ENCODE assay signal across 8 mouse cellular contexts in the genomic region with DNA sequence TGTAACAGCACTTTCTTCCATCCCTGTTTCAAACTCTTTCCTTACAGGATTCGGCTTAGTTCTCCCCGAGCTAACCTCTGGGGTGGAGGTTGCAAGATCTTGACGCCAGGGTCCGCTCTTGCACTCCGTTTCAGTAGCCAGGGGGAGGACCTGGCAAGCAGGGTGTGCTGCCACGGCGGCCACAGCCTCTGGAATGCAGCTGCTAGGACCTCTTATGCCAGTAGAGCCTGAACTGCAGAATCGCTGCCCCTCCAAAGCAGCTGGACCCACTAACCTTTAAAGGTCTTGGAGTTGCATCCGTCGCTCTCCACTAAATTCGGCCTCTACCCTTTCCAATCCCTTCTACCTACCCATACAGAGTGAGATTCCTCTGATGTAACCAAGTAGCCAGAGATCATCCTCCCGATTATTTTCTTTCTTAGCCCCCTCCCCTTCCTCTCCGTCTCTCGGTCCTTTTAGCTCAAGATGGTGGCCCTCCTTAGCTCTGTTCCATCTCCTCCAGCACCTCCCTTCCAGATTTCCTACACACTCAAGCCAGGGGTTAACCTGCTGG. TPM values are rescaled to one million over a fixed set of nuclear protein-coding genes. Genes with fewer than 3 reads are reported as not detected.
A peak's percentile ranks its signal among the peaks of the same experiment; 100 is the strongest.
DNase-seq lines count a peak whose midpoint lies in the region; ATAC-seq lines count a peak whose summit lies in the region.

No protein-coding gene starts in this region.

- no peaks in the 10 kb centered on the region for H3K4me1 ChIP-seq in hindbrain, embryonic 11.5 days (replicated peaks; ENCODE audit: control insufficient read depth, insufficient read depth, low read length)
- H3K4me1 ChIP-seq in lung, embryonic 15.5 days = peaks cover 11% of the 10 kb centered on the region

- peak overlapping the region; percentile 83 for H3K4me2 ChIP-seq in hindbrain, embryonic 11.5 days (replicated peaks; ENCODE audit: low read depth, low read length)
- peak overlapping the region; percentile 91 for H3K4me2 ChIP-seq in lung, embryonic 15.5 days

- peak; percentile 95 for DNase-seq in NIH3T3 (ENCODE audit: low read depth)
- peak; percentile 34 for DNase-seq in cerebellum, adult 9-10 months
- DNase-seq in frontal cortex, postnatal 10 days (ENCODE audit: low spot score in 2 of 2) = peak; percentile 68 to 77
- peak; percentile 85 for DNase-seq in hindbrain, embryonic 11.5 days (ENCODE audit: low spot score)
- DNase-seq in layer of hippocampus, adult 9-11 months = peak; percentile 81
- peak; percentile 85 for DNase-seq in ovary, adult 18-20 months (ENCODE audit: low spot score)
- peak; percentile 7 to 33 for DNase-seq in thymus, postnatal 10 days (ENCODE audit: low spot score in 2 of 2)

- no peaks in the 10 kb centered on the region for H3K36me3 ChIP-seq in hindbrain, embryonic 11.5 days (ENCODE audit: control insufficient read depth, insufficient read depth, low read length)
- no peaks in the 10 kb centered on the region for H3K36me3 ChIP-seq in lung, embryonic 15.5 days

- WGBS in hindbrain, embryonic 11.5 days = under 1% methylated on average over 14 of the region's 14 CpGs
- 0% methylated on average over 14 of the region's 14 CpGs for WGBS in lung, embryonic 15.5 days

- ATAC-seq in hindbrain, embryonic 11.5 days (ENCODE audit: low FRiP score) = peak; percentile 84
- ATAC-seq in lung, embryonic 15.5 days (ENCODE audit: borderline replicate concordance, extremely low read depth, low FRiP score, low TSS enrichment) = peak; percentile 94

- H3K9me3 ChIP-seq in hindbrain, embryonic 11.5 days (ENCODE audit: control insufficient read depth, low read length) = no peaks in the 10 kb centered on the region
- H3K9me3 ChIP-seq in lung, embryonic 15.5 days = no peaks in the 10 kb centered on the region

- H3K27me3 ChIP-seq in hindbrain, embryonic 11.5 days (ENCODE audit: control insufficient read depth, insufficient read depth, low read length) = no peaks in the 10 kb centered on the region
- no peaks in the 10 kb centered on the region for H3K27me3 ChIP-seq in lung, embryonic 15.5 days

- H3K9ac ChIP-seq in hindbrain, embryonic 11.5 days (ENCODE audit: low read depth, low read length) = no peak overlapping the region; the same call in 1 of the 2 replicates
- peak overlapping the region; percentile 72 for H3K9ac ChIP-seq in lung, embryonic 15.5 days

- H3K27ac ChIP-seq in hindbrain, embryonic 11.5 days (ENCODE audit: low read depth, low read length) = no peak overlapping the region
- peak overlapping the region; percentile 91 for H3K27ac ChIP-seq in lung, embryonic 15.5 days

- H3K4me3 ChIP-seq in hindbrain, embryonic 11.5 days (ENCODE audit: low read depth, low read length) = peak overlapping the region; percentile 38
- H3K4me3 ChIP-seq in lung, embryonic 15.5 days = peak overlapping the region; percentile 68

RNA-seq across cellular contexts. Expression of a gene that starts 0.5 kb away (rescaled TPM):
- 4.4 and 5.0 TPM in 2 replicates for polyA plus RNA-seq in hindbrain, embryonic 11.5 days (2014; fragmentation: Nextera tagmentation; extraction: Ambion mirVana)
- polyA plus RNA-seq in lung, embryonic 15.5 days (2015; fragmentation: Nextera tagmentation; extraction: Ambion mirVana) = 4.1 and 5.6 TPM in 2 replicates

RNA-seq across cellular contexts. Expression of a gene that starts 11.0 kb away (rescaled TPM):
- 92.6 TPM in 2 replicates for polyA plus RNA-seq in hindbrain, embryonic 11.5 days (2014; fragmentation: Nextera tagmentation; extraction: Ambion mirVana)
- polyA plus RNA-seq in lung, embryonic 15.5 days (2015; fragmentation: Nextera tagmentation; extraction: Ambion mirVana) = 67.2 and 71.8 TPM in 2 replicates

Comparison
In these comparisons a context has a peak if more than half of its experiments do, and no peak if none do; other contexts are left out.
1. DNase-seq: peak in every context shown above with its lines; median percentile 95 in NIH3T3; 85 in hindbrain, embryonic 11.5 days; 85 in ovary, adult 18-20 months; 81 in layer of hippocampus, adult 9-11 months; 72 in frontal cortex, postnatal 10 days; 34 in cerebellum, adult 9-10 months; 20 in thymus, postnatal 10 days.